Mouse (Mus musculus) liver, embryonic 14.5 days (tissue): ENCODE data around the gene Entpd5. TPM values are rescaled to one million over a fixed set of nuclear protein-coding genes. Genes with fewer than 3 reads are reported as not detected.

Source experiments
- ATAC-seq: fragments of 200-750 bp; cut with Nextera tagmentation; 2 replicates; pipeline ENCODE4 v1.8.0; 2017; ENCODE audit warnings: moderate number of reproducible peaks, mild to moderate bottlenecking, moderate library complexity; ENCODE audit not compliant: insufficient read depth
- DNase-seq, 3 experiments: peaks; one replicate each; pipeline ENCODE4 v3.0.0-alpha.2; 2012 to 2013; ENCODE audit warnings: low read depth in 3 of 3, low spot score in 3 of 3
- H3K27ac ChIP-seq: fragments of 300-500 bp; sonication (generic); 2 replicates; pipeline ENCODE4 v1.5.1; 2014; ENCODE audit warnings: moderate library complexity, mild to moderate bottlenecking, control low read depth, inconsistent platforms
- H3K27me3 ChIP-seq: fragments of 300-500 bp; sonication (generic); 2 replicates; pipeline ENCODE4 v1.6.1; 2014; ENCODE audit warnings: mild to moderate bottlenecking, low read length, moderate library complexity; ENCODE audit not compliant: control insufficient read depth, insufficient read depth
- H3K36me3 ChIP-seq: fragments of 300-500 bp; sonication (generic); replicated peaks from 2 replicates; pipeline ENCODE4 v1.6.1; 2014; ENCODE audit warnings: low read depth; ENCODE audit not compliant: control insufficient read depth, insufficient read depth
- H3K4me1 ChIP-seq, 2 experiments: fragments of 200-500 bp in 1 of 2; fragments of 300-500 bp in 1 of 2; sonication (generic) in 1 of 2; replicated peaks; 2 replicates each; pipeline ENCODE4 v1.6.1; 2012 to 2014; ENCODE audit warnings: antibody characterized with exemption in 1 of 2, inconsistent platforms in 1 of 2, low read length in 1 of 2; ENCODE audit not compliant: control insufficient read depth in 2 of 2, insufficient read depth in 2 of 2
- H3K4me2 ChIP-seq: fragments of 300-500 bp; sonication (generic); 2 replicates; pipeline ENCODE4 v1.6.1; 2014; ENCODE audit warnings: low read depth, mild to moderate bottlenecking, control low read depth, moderate library complexity
- H3K4me3 ChIP-seq, 2 experiments: fragments of 200-500 bp in 1 of 2; fragments of 300-500 bp in 1 of 2; sonication (generic) in 1 of 2; 2 replicates each; pipeline ENCODE4 v1.5.1; 2012 to 2014; ENCODE audit warnings: low read depth in 2 of 2, low read length in 2 of 2, mild to moderate bottlenecking in 2 of 2, control low read depth in 1 of 2, inconsistent platforms in 1 of 2, moderate library complexity in 1 of 2; ENCODE audit not compliant: insufficient read depth in 1 of 2
- H3K9ac ChIP-seq: fragments of 300-500 bp; sonication (generic); replicated peaks from 2 replicates; pipeline ENCODE4 v1.6.1; 2014; ENCODE audit warnings: mild to moderate bottlenecking, control low read depth, moderate library complexity
- H3K9me3 ChIP-seq: fragments of 300-500 bp; sonication (generic); 2 replicates; pipeline ENCODE4 v1.6.1; 2016; ENCODE audit warnings: low read length, mixed read lengths; ENCODE audit not compliant: control insufficient read depth
- CTCF ChIP-seq: IDR thresholded peaks from 2 replicates; pipeline ENCODE4 v1.5.1; 2016; ENCODE audit warnings: antibody characterized with exemption, low read depth, control low read depth
- EP300 ChIP-seq: IDR thresholded peaks from 2 replicates; pipeline ENCODE4 v1.6.1; 2016; ENCODE audit warnings: antibody characterized with exemption, low read depth
- WGBS: fragments of 180-500 bp; shearing (Covaris S2); extraction: QIAGEN DNeasy Blood & Tissue Kit; methylation state at CpG from one replicate; pipeline ENCODE4 v1.1.7; 2014; ENCODE audit not compliant: insufficient replicate concordance; 5-methylcytosine and 5-hydroxymethylcytosine counted together
- polyA plus RNA-seq, 2 experiments: library from polyadenylated mRNA; depleted of rRNA in 1 of 2; stranded (reverse) in 1 of 2; unstranded in 1 of 2; fragments of >200 nt; fragmentation: Nextera tagmentation in 1 of 2; extraction: Ambion mirVana in 1 of 2; gene quantifications; 2 replicates each; pipeline versions ENCODE4 v1.2.1 to v1.2.3; 2012 to 2014

Entpd5 gene
- polyA plus RNA-seq, 2 experiments, result 4.9 to 10.2 TPM

GRCm38 (mm10) chr12:84388097-84388496 lies 20.7 kb downstream of the Entpd5 start:
- peaks cover 0 to 22% of the 10 kb centered on the region in 2 experiments for H3K4me1 ChIP-seq
- no peak for DNase-seq
- H3K27me3 ChIP-seq, result no peaks in the 10 kb centered on the region
- no peak overlapping the region for H3K9ac ChIP-seq
- H3K4me2 ChIP-seq, result no peak overlapping the region
- TF ChIP-seq CTCF (no peak), EP300 (no peak)
- no peak overlapping the region for H3K27ac ChIP-seq
- H3K36me3 ChIP-seq, result no peaks in the 10 kb centered on the region
- 82% methylated on average over 8 of the region's 8 CpGs for WGBS
- H3K4me3 ChIP-seq, result no peak overlapping the region
- H3K9me3 ChIP-seq, result no peaks in the 10 kb centered on the region
- no peak for ATAC-seq

- peaks cover 0 to 23% of the 10 kb centered on the region in 2 experiments for H3K4me1 ChIP-seq
- H3K9ac ChIP-seq, result no peak overlapping the region
- ATAC-seq (no peak), DNase-seq (no peak)
- H3K27me3 ChIP-seq, result no peaks in the 10 kb centered on the region
- no peak overlapping the region for H3K27ac ChIP-seq
- no peak overlapping the region for H3K4me3 ChIP-seq
- 82% methylated on average over 4 of the region's 4 CpGs for WGBS
- no peak overlapping the region for H3K4me2 ChIP-seq
- H3K9me3 ChIP-seq, result no peaks in the 10 kb centered on the region
- no peaks in the 10 kb centered on the region for H3K36me3 ChIP-seq
- TF ChIP-seq CTCF, result no peak
Measured at GRCm38 (mm10) chr12:84385408-84385807, 23.4 kb downstream of the Entpd5 start.

GRCm38 (mm10) chr12:84384644-84385081 lies 24.2 kb downstream of the Entpd5 start:
- H3K9ac ChIP-seq, result no peak overlapping the region
- no peak for TF ChIP-seq CTCF
- TF ChIP-seq EP300, result no peak
- H3K27me3 ChIP-seq, result no peaks in the 10 kb centered on the region
- no peak overlapping the region for H3K4me2 ChIP-seq
- DNase-seq (no peak), ATAC-seq (peak; percentile 48; the same call in 1 of the 2 replicates)
- WGBS, result 71% methylated on average over 5 of the region's 5 CpGs
- H3K4me1 ChIP-seq, result peaks cover 0 to 23% of the 10 kb centered on the region in 2 experiments
- H3K4me3 ChIP-seq, result no peak overlapping the region
- no peak overlapping the region; the same call in 1 of the 2 replicates for H3K27ac ChIP-seq
- no peaks in the 10 kb centered on the region for H3K9me3 ChIP-seq
- no peaks in the 10 kb centered on the region for H3K36me3 ChIP-seq

GRCm38 (mm10) chr12:84382369-84382768 lies 26.5 kb downstream of the Entpd5 start:
- no peak overlapping the region for H3K9ac ChIP-seq
- no peak overlapping the region for H3K27ac ChIP-seq
- peaks cover 0 to 12% of the 10 kb centered on the region in 2 experiments for H3K4me1 ChIP-seq
- no peaks in the 10 kb centered on the region for H3K9me3 ChIP-seq
- WGBS, result 74% methylated on average over 4 of the region's 4 CpGs
- no peak overlapping the region for H3K4me3 ChIP-seq
- no peaks in the 10 kb centered on the region; the same call in 1 of the 2 replicates for H3K36me3 ChIP-seq
- no peak overlapping the region for H3K4me2 ChIP-seq
- no peak for DNase-seq
- TF ChIP-seq EP300, result no peak
- H3K27me3 ChIP-seq, result no peaks in the 10 kb centered on the region
- no peak for ATAC-seq

GRCm38 (mm10) chr12:84373831-84374481 lies 34.9 kb downstream of the Entpd5 start:
- 75% methylated on average over 6 of the region's 6 CpGs for WGBS
- H3K36me3 ChIP-seq, result peaks cover 25% of the 10 kb centered on the region
- TF ChIP-seq CTCF (no peak), EP300 (no peak)
- ATAC-seq (no peak), DNase-seq (no peak)
- H3K27me3 ChIP-seq, result no peaks in the 10 kb centered on the region
- H3K27ac ChIP-seq, result no peak overlapping the region
- H3K4me3 ChIP-seq, result no peak overlapping the region
- no peaks in the 10 kb centered on the region for H3K4me1 ChIP-seq
- H3K9ac ChIP-seq, result no peak overlapping the region
- no peaks in the 10 kb centered on the region for H3K9me3 ChIP-seq
- no peak overlapping the region for H3K4me2 ChIP-seq
